Mouse (Mus musculus): Measurements from ENCODE around the gene Limk1.

DNA sequence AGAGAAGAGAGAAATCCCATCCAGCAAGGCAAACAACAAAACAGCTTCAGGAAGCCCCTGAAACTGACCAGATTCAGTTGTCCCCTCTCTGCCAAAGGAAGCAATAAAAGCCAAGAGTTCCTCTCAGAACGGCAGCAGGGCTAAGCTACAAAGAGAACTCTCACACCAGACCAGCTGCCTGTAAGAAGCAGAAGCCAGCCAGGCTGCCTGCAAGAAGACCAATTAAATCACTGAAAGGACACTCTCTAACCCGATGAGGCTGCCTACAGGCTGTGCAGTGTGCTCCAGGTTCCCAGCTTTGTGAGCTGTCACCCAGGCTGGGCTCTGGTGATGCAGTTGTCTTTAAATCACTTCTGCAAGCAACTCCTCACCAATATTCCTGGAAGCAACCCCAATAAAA is 4.6 kb downstream of the Limk1 start:
- TF ChIP-seq POLR2A (IDR thresholded peaks at IDR 0.05; ENCODE audit: insufficient read depth, low read length) (no peak), CTCF (IDR thresholded peaks at IDR 0.05; ENCODE audit: low read depth, low read length) (no peak)

Measured in ES-Bruce4 (cell line).